Mouse (Mus musculus): ENCODE measurements around the gene Chchd2.

The Chchd2 gene

DNA sequence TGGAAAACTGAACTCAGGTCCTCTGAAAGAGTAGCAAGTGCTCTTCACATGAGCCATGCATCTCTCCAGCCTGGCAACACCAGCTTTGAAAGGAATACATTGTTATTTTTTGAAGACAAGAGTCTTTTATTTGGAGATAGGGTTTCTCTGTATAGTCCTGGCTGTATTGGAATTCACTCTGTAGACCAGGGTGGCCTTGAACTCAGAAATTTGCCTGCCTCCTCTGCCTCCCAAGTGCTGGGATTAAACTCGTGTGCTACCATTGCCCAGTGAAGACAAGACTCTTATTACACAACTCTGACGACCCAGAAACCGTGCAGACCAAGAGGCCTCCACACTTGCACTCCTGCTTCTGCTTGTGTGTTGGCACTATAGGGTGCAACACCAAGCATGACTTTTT is 7.4 kb downstream of the Chchd2 start:
- peak in 1 of 2 experiments; percentile 44 for DNase-seq (ENCODE audit: inconsistent age in 2 of 2, low spot score in 1 of 2)

- peak; percentile 88 to 95 for DNase-seq (ENCODE audit: inconsistent age in 2 of 2, low spot score in 1 of 2)
Observed at GRCm38 (mm10) chr5:129878946-129879345, 8.3 kb downstream of the Chchd2 start.

DNA sequence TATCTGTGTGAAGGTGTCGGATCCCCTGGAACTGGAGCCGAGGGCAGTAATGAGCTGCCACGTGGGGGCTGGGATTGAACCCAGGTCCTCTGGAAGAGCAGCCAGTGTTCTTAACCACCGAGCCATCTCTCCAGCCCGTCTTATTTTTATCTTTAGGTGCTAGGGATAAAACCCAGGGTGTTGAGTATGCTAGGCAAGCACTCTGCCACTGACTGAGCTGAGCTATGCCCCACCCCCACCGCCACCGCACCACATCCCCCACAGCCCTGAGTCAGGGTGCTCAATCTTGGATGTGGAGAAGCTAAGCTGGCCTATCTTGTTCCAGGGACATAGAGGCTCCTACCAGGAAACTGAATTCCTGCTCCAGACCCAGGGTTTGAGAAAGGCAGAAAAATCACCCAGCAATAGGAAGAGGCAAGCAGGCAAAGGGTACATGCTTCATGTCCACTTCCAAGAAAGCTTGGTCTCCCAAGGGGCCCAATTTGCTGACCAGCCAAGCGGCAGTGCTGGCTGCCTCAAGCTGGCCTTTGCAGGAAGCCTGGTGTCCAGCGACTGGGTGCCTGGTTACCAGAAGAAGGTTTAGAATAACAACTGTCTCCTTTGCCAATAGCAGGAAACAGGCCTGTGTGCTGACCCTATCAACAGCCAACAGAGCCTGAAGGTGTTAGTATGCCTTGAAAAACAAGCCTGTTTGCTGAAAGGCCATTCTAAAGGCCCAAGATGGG is 9.4 kb downstream of the Chchd2 start:
- peak in 1 of 2 experiments; percentile 57 for DNase-seq (ENCODE audit: inconsistent age in 2 of 2, low spot score in 1 of 2)

- no peak for DNase-seq (ENCODE audit: inconsistent age in 2 of 2, low spot score in 1 of 2)
Observed at GRCm38 (mm10) chr5:129875098-129875497, 12.2 kb downstream of the Chchd2 start.

DNA sequence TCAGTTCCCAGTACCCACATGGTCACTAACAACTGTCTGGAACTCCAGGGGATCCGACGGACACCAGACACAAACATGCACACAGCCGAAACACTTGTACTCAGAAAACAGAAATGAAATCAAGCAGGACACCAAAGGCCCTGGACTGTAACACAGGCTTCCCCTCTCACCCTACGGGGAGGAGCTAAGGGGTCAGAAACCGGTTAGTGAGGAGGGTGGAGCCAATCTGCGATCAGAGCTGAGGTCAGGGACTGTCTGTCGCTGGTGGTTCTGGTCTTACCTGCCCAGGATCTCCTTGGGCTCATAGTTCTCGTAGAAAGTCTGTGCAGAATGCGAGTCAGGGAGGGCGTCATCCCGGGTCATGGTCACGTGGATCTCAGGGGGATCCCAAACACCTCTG is 13.3 kb downstream of the Chchd2 start:
- DNase-seq (ENCODE audit: inconsistent age in 2 of 2, low spot score in 1 of 2) = no peak

GRCm38 (mm10) chr5:129871238-129871637 is 16.0 kb downstream of the Chchd2 start:
- DNase-seq (ENCODE audit: inconsistent age in 2 of 2, low spot score in 1 of 2) = no peak

DNA sequence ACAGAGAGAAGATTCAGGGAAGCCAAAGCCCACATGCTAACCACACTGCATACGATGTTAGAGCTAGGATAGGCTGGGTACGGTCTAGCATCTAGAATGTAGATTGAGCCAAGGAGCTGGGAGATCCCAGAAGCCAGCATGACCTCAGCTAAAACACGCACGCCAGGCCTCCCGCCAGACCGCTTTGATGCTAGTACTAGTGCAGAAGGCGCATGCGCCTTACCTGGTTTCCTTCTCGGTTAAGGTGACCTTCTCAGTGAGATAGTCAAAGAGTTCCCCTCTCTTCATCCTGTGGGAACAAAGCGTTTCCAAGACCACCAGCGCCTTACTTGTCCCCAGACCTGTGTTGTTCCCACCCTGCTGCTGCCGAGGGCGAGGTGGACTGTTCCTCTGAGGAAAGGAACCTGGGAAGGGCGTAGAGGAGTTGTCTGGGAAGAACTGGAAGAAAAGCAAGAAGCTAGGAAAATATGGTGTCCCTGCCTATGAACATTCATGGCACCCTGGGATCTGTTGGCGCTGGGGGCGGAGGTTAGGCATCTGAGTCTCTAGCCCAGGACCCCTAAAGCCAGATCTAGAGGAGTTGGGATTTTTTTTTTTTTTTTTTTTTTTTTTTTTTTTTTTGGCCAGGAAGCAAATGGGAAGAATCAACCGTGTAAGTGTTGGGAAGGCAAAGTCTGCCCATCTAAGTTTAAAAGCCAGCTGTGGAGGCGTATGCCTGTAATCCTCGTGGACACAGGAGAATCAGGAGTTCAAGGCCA is 17.9 kb downstream of the Chchd2 start:
- no peak for DNase-seq (ENCODE audit: inconsistent age in 2 of 2, low spot score in 1 of 2)

DNA sequence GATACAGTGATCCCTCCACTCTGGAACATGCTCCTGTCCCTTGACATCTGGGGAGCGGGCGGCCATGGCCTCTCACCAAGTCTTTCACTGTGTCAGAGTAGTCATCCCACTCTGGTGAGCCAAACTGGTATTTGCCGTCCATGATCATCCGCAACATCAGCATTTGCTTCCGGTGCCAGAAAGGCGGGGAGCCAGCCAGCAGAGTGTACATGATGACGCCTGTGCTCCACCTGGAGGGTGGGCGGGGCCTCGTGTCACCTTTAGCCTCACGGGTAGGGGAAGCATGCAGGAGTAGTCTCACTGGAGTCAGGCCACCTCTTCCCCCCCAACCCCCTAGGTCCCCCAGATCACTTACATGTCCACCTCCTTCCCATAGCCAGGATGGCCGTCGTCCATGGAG is 21.4 kb downstream of the Chchd2 start:
- DNase-seq (ENCODE audit: inconsistent age in 2 of 2, low spot score in 1 of 2) = no peak

GRCm38 (mm10) chr5:129864467-129864866 is 22.8 kb downstream of the Chchd2 start:
- peak; percentile 54 to 83 for DNase-seq (ENCODE audit: inconsistent age in 2 of 2, low spot score in 1 of 2)

GRCm38 (mm10) chr5:129862325-129862724 is 24.9 kb downstream of the Chchd2 start:
- no peak for DNase-seq (ENCODE audit: inconsistent age in 2 of 2, low spot score in 1 of 2)

GRCm38 (mm10) chr5:129856414-129856813 is 30.9 kb downstream of the Chchd2 start:
- DNase-seq (ENCODE audit: inconsistent age in 2 of 2, low spot score in 1 of 2) = no peak

DNA sequence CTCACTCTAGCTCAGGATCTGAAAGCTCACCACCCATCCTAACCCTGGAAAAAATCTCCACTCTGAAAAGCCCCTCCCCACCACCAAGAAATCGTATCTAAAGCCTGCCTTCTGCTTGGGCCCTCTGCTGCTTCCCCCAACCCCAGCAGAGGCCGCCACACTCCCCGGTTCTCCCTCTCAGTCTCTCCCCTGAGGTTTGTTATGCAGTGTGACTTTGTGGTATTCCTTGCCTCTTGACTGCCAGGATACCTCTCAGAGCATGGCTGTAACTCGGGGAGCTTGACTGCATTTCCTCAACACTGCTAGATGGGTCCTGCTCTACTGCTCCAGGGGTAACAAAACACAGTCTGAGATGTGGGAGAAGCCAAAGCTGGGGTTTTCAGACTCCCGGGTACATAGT is 32.1 kb downstream of the Chchd2 start:
- DNase-seq (ENCODE audit: inconsistent age in 2 of 2, low spot score in 1 of 2) = no peak

DNA sequence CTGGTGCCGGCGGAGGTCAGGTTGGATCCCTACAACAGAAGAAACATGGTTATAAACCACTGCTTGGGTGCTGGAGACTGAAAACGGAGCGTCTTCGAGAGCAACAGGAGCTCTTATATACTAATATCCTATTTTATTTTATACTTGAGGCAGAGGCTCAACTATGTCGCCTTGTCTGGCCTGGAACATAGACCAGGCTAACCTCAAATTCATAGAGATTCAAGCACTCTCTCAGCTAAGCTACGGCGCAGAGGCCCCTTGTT is 39.8 kb downstream of the Chchd2 start:
- no peak for DNase-seq (ENCODE audit: inconsistent age in 2 of 2, low spot score in 1 of 2)

DNA sequence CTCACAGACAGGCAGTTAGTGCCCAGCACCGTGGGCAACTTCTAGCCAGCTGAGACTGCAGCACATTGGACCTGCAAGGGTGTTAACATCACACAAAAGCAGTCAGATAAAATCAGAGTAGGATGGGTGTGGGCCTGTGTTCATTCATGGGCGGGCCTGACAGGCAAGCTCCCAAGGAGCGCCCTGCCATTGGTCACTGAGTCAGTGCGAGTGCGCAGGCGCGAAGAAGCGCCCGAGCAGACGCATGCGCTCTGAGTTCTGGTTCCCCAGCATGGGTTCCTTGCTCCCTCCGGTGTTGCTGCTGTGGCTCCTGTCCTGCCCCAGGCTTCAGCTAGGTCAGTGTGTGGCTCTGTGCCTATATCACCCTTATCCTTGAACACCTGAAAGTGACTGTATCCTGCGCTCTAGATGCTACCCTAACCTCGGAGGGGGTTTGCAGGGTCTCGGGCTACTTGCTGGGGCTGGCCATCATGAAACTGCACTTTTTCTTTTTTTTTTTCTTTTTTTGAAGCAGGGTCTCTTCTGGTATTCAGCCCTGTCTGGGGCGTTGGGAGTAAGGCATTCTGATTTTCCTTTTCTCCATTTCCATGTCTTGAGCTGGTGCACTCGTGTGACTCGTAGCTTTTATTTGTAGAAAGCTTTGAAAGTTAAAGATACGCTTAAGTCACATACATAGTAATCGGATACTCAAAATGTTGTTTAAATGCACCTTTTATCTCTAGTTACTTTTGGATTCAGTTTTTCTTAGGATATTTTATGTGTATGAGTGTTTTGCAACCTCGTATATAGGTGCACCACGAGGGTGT is 40.3 kb downstream of the Chchd2 start, which contains the start of gene Sumf2:
Sumf2 (plus strand) TSS at position 235 of the 806 bp plus-strand sequence.
- DNase-seq (ENCODE audit: inconsistent age in 2 of 2, low spot score in 1 of 2) = peak; percentile 97 to 98

- DNase-seq (ENCODE audit: inconsistent age in 2 of 2, low spot score in 1 of 2) = no peak
Observed at GRCm38 (mm10) chr5:129844848-129845247, 42.4 kb downstream of the Chchd2 start.
